Mouse (Mus musculus) midbrain, embryonic 13.5 days (tissue): ENCODE data around the gene Asic2. TPM values are rescaled to one million over a fixed set of nuclear protein-coding genes. Genes with fewer than 3 reads are reported as not detected.

Experiments
- ATAC-seq: fragments of 200-750 bp; cut with Nextera tagmentation; 2 replicates; pipeline ENCODE4 v1.8.0; 2017; ENCODE audit warnings: mild to moderate bottlenecking, moderate TSS enrichment, moderate library complexity
- H3K27ac ChIP-seq: fragments of 300-500 bp; sonication (generic); 2 replicates; pipeline ENCODE4 v1.5.1; 2015; ENCODE audit warnings: inconsistent platforms, mild to moderate bottlenecking, moderate library complexity
- H3K27me3 ChIP-seq: fragments of 300-500 bp; sonication (generic); 2 replicates; pipeline ENCODE4 v1.6.1; 2015; ENCODE audit warnings: mild to moderate bottlenecking, inconsistent platforms
- H3K36me3 ChIP-seq: fragments of 300-500 bp; sonication (generic); 2 replicates; pipeline ENCODE4 v1.6.1; 2015; ENCODE audit warnings: mild to moderate bottlenecking, inconsistent platforms
- H3K4me1 ChIP-seq: fragments of 300-500 bp; sonication (generic); replicated peaks from 2 replicates; pipeline ENCODE4 v1.6.1; 2015; ENCODE audit warnings: inconsistent platforms
- H3K4me2 ChIP-seq: fragments of 300-500 bp; sonication (generic); replicated peaks from 2 replicates; pipeline ENCODE4 v1.6.1; 2015; ENCODE audit warnings: moderate library complexity, mild to moderate bottlenecking, inconsistent platforms
- H3K4me3 ChIP-seq: fragments of 300-500 bp; sonication (generic); replicated peaks from 2 replicates; pipeline ENCODE4 v1.5.1; 2015; ENCODE audit warnings: mild to moderate bottlenecking, inconsistent platforms
- H3K9ac ChIP-seq: fragments of 300-500 bp; sonication (generic); replicated peaks from 2 replicates; pipeline ENCODE4 v1.6.1; 2015; ENCODE audit warnings: mild to moderate bottlenecking, inconsistent platforms
- H3K9me3 ChIP-seq: fragments of 300-500 bp; sonication (generic); 2 replicates; pipeline ENCODE4 v1.6.1; 2016; ENCODE audit warnings: mild to moderate bottlenecking, inconsistent platforms
- WGBS: fragments of 180-500 bp; shearing (Covaris S2); methylation state at CpG from one replicate; pipeline ENCODE4 v1.1.7; 2015; 5-methylcytosine and 5-hydroxymethylcytosine counted together
- polyA plus RNA-seq: library from polyadenylated mRNA; unstranded; fragments of >200 nt; fragmentation: Nextera tagmentation; extraction: Ambion mirVana; gene quantifications from 2 replicates; pipeline ENCODE4 v1.2.1, GENCODE M21; 2015

Gene Asic2
- polyA plus RNA-seq, 1 experiment from 2014 or later: 5.0 TPM

DNA sequence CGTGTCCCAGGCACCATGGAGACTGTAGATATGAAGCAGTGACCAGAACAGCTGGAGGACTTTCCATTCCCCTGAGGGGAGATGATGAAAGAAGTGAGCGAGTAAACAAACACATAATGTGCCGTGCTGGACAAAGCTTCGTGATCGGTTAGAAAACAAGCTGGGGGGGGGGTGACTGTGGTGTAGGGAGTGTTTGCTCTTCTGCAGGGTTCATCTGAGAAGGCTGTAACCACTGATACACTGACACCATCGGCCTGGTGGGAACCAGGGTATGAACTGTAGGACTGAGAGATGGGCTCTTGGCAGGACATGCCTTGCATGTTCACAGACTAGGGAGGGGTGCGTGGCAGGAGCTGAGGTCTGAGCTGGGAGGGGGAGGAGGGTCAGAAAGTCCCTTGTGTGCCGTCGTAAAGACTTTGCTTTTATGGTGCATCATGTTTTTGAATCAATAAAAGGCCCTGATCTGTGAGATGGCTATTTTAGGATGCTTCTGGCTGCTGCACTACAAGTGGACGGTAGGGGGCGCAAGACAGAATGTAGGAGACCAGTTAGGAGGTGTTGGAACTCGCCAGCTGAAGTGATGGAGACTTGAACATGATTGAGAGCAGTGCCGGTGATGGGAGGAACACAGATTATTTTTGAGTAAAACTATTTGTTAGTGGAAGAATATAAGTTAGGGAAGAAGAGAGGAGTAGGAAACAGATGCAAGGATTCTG is 728.1 kb downstream of the Asic2 start:
- no peaks in the 10 kb centered on the region for H3K36me3 ChIP-seq
- H3K27ac ChIP-seq: no peak overlapping the region
- no peaks in the 10 kb centered on the region for H3K9me3 ChIP-seq
- H3K4me1 ChIP-seq: no peaks in the 10 kb centered on the region
- WGBS: 62% methylated on average over 13 of the region's 13 CpGs
- H3K4me3 ChIP-seq: no peak overlapping the region
- no peak for ATAC-seq
- no peak overlapping the region for H3K4me2 ChIP-seq
- no peaks in the 10 kb centered on the region for H3K27me3 ChIP-seq
- H3K9ac ChIP-seq: no peak overlapping the region

DNA sequence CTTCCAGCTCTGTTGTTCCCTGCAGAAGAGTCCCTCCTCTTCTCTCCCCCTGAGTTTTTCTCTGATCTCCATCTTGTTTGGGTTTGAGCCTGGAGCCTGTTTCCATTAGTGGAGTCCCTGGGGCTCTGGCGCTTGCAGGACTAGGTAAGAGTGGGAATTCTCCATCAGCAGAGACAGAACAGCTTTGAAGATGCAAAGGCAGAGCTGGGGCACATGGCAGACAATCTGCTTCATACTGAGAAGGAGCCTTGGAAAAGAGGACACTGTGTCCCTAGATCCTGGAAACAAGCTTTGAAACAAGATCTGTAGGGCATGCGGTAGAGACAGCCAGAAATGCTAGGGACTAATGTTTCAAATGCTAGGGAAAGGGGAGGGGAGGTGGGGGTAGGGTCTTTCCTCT is 729.2 kb downstream of the Asic2 start:
- no peak overlapping the region for H3K4me2 ChIP-seq
- ATAC-seq: no peak
- H3K27me3 ChIP-seq: no peaks in the 10 kb centered on the region
- H3K36me3 ChIP-seq: no peaks in the 10 kb centered on the region
- H3K4me1 ChIP-seq: no peaks in the 10 kb centered on the region
- no peaks in the 10 kb centered on the region for H3K9me3 ChIP-seq
- no peak overlapping the region for H3K9ac ChIP-seq
- WGBS: 60% methylated on average over 2 of the region's 2 CpGs
- no peak overlapping the region for H3K4me3 ChIP-seq
- H3K27ac ChIP-seq: no peak overlapping the region

DNA sequence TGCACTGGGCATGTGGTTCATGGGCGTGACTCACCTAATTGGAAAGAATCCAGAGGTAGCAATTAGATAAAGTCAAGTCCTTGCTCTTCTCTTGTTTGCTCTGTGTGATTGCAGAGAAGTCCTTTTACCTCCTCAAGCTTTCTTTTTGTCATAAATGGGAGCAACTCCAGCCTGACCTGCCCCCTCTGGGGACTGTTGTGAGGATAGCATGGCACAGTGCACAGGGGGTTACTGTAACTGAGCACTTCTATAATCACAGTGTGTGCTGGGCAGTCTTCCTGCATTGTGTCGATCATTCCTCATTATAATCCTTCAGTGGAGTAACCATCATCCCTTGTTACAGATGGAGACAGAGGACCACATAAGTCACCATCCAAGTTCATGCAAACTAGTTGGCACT is 732.2 kb downstream of the Asic2 start:
- no peaks in the 10 kb centered on the region for H3K9me3 ChIP-seq
- H3K4me2 ChIP-seq: no peak overlapping the region
- H3K27ac ChIP-seq: no peak overlapping the region
- ATAC-seq: no peak
- H3K4me1 ChIP-seq: no peaks in the 10 kb centered on the region
- 91% methylated on average over 2 of the region's 2 CpGs for WGBS
- H3K27me3 ChIP-seq: no peaks in the 10 kb centered on the region
- no peak overlapping the region for H3K9ac ChIP-seq
- H3K4me3 ChIP-seq: no peak overlapping the region
- H3K36me3 ChIP-seq: no peaks in the 10 kb centered on the region

DNA sequence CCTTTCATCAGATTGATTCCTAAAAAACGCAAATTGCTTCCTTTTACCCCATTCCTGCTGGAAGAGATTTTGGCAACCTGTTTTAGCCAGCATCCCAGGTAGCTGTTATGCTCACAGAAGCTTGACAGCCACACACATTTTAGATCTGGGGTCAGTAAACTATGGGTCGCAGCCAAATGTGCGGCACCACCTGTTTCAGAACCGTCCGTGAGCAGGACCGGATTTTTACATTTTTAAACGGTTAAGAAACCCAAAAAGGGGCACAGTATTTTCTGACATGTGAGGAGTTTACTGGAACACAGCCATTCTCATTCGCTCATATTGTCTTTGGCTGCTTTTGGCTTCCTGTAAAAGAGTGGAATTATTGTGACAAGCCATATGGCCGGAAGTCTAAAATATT is 744.9 kb downstream of the Asic2 start:
- Histone ChIP-seq H3K36me3 (no peaks in the 10 kb centered on the region), H3K4me1 (no peaks in the 10 kb centered on the region), H3K9ac (no peak overlapping the region), H3K9me3 (no peaks in the 10 kb centered on the region), H3K27ac (no peak overlapping the region), H3K4me2 (no peak overlapping the region), H3K4me3 (no peak overlapping the region), H3K27me3 (no peaks in the 10 kb centered on the region)
- 93% methylated on average over 9 of the region's 9 CpGs for WGBS
- no peak for ATAC-seq

DNA sequence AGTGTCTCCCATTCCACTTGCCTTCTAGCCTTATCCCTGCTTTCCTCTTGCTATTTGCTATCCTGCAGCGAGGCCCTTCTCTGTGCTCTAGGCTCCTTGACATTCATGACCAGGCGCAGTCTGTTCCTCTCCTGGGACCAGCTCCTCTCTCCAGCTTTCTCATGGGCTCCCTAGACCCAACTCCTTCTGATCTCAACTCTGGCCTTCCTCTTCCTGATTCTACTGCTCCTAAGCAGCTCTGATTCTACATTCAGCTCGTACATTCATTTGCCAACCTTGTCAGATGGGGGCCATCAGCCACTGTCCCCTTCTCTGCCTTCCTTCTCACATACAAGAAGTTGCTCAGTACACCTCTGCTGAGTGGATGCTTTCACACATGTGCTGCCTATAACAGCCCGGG is 747.5 kb downstream of the Asic2 start:
- H3K4me3 ChIP-seq: no peak overlapping the region
- no peak for ATAC-seq
- no peaks in the 10 kb centered on the region for H3K36me3 ChIP-seq
- no peaks in the 10 kb centered on the region for H3K9me3 ChIP-seq
- WGBS: 90% methylated on average over 4 of the region's 4 CpGs
- no peaks in the 10 kb centered on the region for H3K27me3 ChIP-seq
- H3K4me1 ChIP-seq: no peaks in the 10 kb centered on the region
- H3K4me2 ChIP-seq: no peak overlapping the region
- H3K27ac ChIP-seq: no peak overlapping the region
- H3K9ac ChIP-seq: no peak overlapping the region

DNA sequence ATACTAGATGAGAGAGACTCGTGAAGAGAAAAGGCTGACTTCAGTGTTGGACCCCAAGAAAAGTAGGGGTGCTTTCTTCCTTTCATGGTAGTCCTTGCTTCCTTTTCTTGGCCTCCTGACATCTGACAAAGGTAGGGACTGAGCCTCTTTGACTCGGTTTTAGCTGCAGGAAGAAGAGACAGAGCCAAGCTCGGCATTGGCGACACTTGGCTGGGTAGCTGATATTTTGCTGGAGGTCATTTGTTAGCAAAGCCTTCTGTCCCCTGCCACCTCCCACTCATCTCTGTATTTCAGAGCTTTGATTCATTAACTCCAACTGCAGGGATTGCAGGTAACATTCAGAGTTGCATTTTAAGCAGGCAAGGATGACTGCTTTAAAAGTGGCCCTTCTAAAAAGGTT is 762.8 kb downstream of the Asic2 start:
- H3K27ac ChIP-seq: no peak overlapping the region
- no peaks in the 10 kb centered on the region for H3K27me3 ChIP-seq
- H3K9me3 ChIP-seq: no peaks in the 10 kb centered on the region
- WGBS: 66% methylated on average over 4 of the region's 4 CpGs
- H3K4me1 ChIP-seq: no peaks in the 10 kb centered on the region
- ATAC-seq: no peak
- no peak overlapping the region for H3K4me3 ChIP-seq
- H3K4me2 ChIP-seq: no peak overlapping the region
- no peak overlapping the region for H3K9ac ChIP-seq
- H3K36me3 ChIP-seq: no peaks in the 10 kb centered on the region

DNA sequence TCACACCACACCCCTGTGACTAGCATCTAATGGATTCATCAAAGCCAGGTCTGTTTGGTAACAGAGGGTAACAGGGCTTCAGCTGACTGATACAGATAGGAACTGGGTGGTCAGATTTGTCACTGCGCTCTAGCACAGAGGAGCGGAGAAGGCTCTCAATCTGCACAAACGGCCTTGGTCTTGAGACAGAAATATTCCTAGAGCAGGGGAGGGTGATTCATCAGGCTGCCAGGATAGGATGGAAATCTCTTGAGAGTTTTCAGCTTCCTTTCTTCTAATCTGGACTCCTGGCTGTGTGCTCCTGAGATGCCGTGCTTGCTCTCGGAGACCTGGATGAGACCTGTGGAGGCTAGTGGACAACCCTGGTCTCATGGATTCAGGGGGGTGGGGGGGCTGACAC is 765.7 kb downstream of the Asic2 start:
- no peak overlapping the region for H3K4me2 ChIP-seq
- ATAC-seq: no peak
- no peak overlapping the region for H3K9ac ChIP-seq
- H3K36me3 ChIP-seq: no peaks in the 10 kb centered on the region
- H3K27me3 ChIP-seq: no peaks in the 10 kb centered on the region
- no peaks in the 10 kb centered on the region for H3K9me3 ChIP-seq
- WGBS: 93% methylated on average over 5 of the region's 5 CpGs
- H3K4me1 ChIP-seq: no peaks in the 10 kb centered on the region
- H3K27ac ChIP-seq: no peak overlapping the region
- H3K4me3 ChIP-seq: no peak overlapping the region

DNA sequence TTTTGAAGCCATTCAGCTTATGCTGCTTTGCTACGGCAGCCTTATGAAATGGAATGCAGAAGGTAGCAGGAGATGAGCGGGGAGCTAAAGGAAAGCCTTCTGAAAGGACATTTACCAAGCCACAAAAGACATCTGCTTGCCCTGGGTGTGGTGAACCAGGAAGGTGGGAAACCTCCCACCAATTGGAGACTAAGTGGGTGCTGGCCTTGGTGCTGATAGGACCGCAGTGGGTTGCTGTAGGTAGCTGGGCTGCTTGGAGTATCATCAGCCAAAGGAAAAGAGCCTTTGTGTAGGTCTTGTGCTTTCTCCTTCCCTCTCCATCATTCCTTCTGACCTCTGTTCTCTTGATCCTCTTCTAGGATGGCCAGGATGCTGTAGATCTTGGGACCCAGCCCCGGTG is 774.4 kb downstream of the Asic2 start:
- H3K4me3 ChIP-seq: no peak overlapping the region
- no peaks in the 10 kb centered on the region for H3K9me3 ChIP-seq
- ATAC-seq: no peak
- no peaks in the 10 kb centered on the region for H3K4me1 ChIP-seq
- WGBS: 64% methylated on average over 4 of the region's 4 CpGs
- H3K27ac ChIP-seq: no peak overlapping the region
- H3K4me2 ChIP-seq: no peak overlapping the region
- H3K9ac ChIP-seq: no peak overlapping the region
- no peaks in the 10 kb centered on the region for H3K36me3 ChIP-seq
- H3K27me3 ChIP-seq: no peaks in the 10 kb centered on the region

DNA sequence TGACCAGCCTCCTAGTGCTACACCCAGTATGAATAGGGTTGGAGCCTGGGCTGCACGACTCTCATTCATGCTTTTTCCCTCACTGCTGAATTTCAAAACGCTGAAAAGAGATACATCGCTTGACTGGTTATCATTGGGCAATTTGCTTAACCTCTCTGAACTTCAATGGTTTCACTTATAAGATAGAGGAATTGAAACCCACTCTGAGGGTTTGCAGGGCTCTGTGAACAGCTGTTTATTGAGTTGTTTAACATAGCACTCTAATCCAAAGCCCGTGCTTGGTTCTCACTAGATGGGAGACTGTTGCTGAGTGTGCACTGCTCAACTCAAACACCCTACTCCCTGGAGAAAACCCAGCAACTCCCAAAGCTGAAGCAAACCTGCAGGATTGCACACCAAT is 776.1 kb downstream of the Asic2 start:
- Histone ChIP-seq H3K4me1 (no peaks in the 10 kb centered on the region), H3K4me3 (no peak overlapping the region), H3K9ac (no peak overlapping the region), H3K27ac (no peak overlapping the region), H3K4me2 (no peak overlapping the region), H3K9me3 (no peaks in the 10 kb centered on the region), H3K27me3 (no peaks in the 10 kb centered on the region), H3K36me3 (no peaks in the 10 kb centered on the region)
- ATAC-seq: no peak
- WGBS: 79% methylated on average over 4 of the region's 4 CpGs

DNA sequence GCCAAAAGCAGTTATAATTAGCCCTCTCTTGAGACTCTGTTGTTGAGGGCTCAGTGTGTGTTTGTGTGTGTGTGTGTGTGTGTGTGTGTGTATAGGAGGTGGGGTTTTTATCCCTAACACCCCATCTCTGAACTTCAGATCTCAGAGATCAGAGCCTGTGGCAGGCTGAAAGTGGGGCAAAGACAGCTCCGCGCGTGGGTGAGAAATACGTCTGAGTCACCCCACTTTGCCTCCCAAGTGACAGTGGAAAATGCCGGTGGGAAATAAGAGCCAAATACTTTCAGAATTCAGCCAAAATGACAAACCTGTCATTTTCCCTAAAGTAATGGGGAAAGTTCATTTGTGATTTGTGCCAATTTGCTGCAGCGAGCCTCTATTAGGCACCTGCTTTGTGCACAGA is 779.2 kb downstream of the Asic2 start:
- Histone ChIP-seq H3K36me3 (no peaks in the 10 kb centered on the region), H3K27me3 (no peaks in the 10 kb centered on the region), H3K4me3 (no peak overlapping the region), H3K4me1 (no peaks in the 10 kb centered on the region), H3K27ac (no peak overlapping the region), H3K9ac (no peak overlapping the region), H3K9me3 (no peaks in the 10 kb centered on the region), H3K4me2 (no peak overlapping the region)
- WGBS: 95% methylated on average over 6 of the region's 6 CpGs
- ATAC-seq: no peak

DNA sequence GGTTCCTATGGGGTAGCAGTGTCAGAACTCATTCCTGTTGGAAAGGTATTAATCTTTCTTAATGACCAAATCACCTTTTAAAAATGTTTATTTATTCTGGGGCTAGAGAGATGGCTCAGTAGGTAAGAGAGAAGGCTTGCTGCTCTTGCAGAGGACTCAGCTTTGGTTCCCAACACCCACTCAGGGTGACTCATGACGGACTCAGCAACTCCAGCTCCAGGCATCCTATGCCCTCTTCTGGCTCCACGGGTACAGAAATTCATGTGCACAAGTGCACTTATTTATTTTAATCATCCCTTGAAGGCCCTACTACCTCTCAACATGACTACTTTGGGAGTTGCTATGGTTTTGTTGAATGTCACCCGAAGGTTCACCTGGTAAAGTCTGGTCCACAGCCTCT is 780.4 kb downstream of the Asic2 start:
- Histone ChIP-seq H3K4me1 (no peaks in the 10 kb centered on the region), H3K9ac (no peak overlapping the region), H3K4me3 (no peak overlapping the region), H3K27ac (no peak overlapping the region), H3K27me3 (no peaks in the 10 kb centered on the region), H3K9me3 (no peaks in the 10 kb centered on the region), H3K36me3 (no peaks in the 10 kb centered on the region), H3K4me2 (no peak overlapping the region)
- ATAC-seq: no peak
- WGBS: 89% methylated on average over 3 of the region's 3 CpGs

DNA sequence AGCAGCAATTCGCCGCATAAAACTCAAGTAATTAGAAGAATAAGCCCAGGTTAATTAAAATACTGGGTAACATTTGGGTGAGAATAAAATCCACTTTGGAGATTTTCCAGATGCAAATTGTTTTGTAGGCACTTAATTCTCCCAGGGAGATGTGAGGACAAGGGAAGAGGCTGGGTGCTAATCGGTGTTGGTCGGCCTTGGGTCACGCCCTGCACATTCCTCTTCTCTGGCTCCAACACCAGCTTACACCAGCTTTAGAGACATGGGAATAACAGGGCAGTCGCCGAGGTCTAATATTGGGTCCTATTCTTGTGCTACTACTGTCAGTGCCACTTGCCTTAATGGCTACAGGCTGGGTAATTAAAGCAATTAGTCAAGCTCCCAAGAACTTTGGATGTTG is 783.5 kb downstream of the Asic2 start:
- ATAC-seq: no peak
- Histone ChIP-seq H3K9ac (no peak overlapping the region), H3K36me3 (no peaks in the 10 kb centered on the region), H3K27ac (no peak overlapping the region), H3K4me1 (no peaks in the 10 kb centered on the region), H3K27me3 (no peaks in the 10 kb centered on the region), H3K4me3 (no peak overlapping the region), H3K4me2 (no peak overlapping the region), H3K9me3 (no peaks in the 10 kb centered on the region)
- WGBS: 69% methylated on average over 7 of the region's 7 CpGs

DNA sequence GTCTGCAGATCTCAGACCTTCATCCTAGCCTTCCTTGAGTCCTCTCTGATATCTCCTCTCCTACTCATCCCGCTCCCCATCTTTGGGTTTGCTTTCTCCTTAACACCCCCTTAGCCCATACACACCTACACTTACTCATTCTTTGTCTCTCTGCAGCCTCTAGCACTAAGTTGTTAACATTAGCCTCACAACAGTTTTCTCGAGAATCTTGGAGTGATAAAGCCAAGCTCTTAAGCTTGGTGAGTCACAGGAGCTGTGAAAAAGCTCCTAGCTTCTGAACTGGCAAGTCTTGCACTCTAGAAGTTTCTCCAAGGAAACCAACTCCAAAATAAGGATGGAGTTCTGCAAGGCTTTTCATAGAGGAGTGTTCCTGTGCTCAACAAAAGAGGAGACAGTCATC is 803.4 kb downstream of the Asic2 start:
- no peak overlapping the region for H3K4me2 ChIP-seq
- H3K4me1 ChIP-seq: no peaks in the 10 kb centered on the region
- ATAC-seq: no peak
- 91% methylated on average over 2 of the region's 2 CpGs for WGBS
- H3K36me3 ChIP-seq: no peaks in the 10 kb centered on the region
- peaks cover 6% of the 10 kb centered on the region for H3K9me3 ChIP-seq
- no peak overlapping the region for H3K4me3 ChIP-seq
- no peak overlapping the region for H3K27ac ChIP-seq
- no peaks in the 10 kb centered on the region for H3K27me3 ChIP-seq
- H3K9ac ChIP-seq: no peak overlapping the region
